Mouse (Mus musculus): ENCODE measurements around the gene Celf2.
"Not testable (repeated sequence)": the region's sequence is repeated elsewhere in the genome, so short reads cannot be mapped to it uniquely, and the experiment has no call there.

The Celf2 gene

DNA sequence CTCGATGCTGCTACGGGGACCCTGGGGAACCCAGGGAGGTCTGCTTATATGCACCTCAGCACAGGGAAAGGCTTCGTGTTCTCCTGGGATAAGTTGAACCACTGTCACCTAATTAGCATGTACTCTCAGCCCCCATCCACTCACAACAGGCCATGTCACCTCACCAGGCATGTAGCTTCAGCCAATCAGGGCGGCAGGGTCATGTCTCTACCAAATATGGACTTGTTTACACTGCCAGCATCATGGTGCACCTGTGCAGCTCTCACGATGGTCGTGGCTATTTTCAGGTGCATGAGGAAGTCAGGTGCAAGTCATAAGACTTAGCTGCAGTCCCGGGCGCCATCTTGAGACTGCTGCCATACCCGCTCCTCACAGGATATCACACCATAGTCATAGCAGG is at the start of gene Celf2:
Celf2 (minus strand) TSS at position 101 of the 400 bp plus-strand sequence.
- not testable (repeated sequence) for DNase-seq (ENCODE audit: low read depth in 1 of 2, low spot score in 2 of 2)

DNA sequence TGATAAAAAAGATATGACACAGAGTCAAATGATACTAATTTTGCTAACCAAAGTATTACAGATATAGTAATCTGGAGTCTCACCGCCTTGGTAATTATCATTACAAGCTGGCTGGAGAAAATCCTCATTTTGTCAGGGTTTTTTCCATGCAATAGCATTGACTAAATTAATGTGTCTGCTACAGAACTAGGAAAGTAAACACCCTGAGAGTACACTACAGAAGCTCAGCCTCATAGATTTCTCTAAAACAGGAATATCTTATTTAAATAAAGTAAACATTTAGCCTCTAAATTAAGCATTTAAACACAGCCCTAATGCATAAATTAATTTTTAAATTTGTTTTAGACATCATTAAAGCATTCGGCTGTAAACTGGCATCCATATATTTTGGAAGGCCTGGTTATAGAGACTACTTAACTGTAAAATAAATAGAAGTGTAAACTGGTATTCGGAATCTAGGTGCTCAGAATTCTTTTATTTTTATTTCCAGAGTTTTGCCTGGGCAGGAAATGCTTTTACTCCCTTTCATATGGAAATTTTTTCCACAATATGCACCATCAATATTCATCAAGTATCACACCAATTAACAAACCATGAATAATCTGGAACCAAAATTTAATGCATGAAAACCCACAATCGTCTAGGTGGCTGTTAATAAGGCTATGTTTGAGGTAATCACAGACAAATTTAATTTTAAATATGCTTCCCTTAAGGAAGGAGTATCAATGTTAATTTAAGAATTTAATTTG is 46.0 kb upstream of the Celf2 start:
- DNase-seq (ENCODE audit: low read depth in 1 of 2, low spot score in 2 of 2) = no peak

DNA sequence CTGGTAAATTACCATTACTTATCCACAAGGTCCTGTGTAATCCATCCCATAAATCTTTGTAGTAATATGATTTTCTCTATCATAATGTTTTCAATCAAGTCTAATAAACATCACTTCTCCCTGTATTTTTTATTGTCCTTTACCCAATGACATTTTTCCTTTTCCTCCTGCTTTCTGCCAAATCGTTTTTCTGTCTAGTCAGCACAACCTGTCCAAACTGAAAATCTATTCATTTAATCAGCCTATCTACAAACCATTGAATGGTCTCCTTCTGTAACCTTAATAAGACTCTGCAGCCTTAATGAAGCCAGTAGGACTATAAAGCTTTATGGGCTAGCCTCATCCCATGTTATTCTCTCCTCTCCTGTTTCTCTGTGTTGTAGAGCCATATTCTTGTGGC is 45.2 kb upstream of the Celf2 start:
- DNase-seq (ENCODE audit: low read depth in 1 of 2, low spot score in 2 of 2) = no peak

DNA sequence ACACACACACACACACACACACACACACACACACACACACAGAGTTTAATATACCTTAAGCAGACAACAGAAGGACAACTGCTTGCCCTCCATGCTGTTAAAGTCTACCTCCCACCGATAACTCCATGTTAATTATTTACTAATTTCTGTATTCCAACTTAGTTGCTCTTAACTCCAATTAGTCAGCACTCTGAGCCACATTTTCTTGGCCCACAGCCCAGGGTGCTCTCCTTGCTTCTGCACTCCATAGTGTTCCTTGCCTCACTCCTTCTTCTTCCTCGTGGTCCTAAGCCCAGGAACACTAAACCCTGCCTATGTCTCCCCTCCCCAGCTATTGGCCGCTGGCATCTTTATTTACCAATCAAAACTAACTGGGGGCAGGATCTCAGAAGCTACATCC is 43.5 kb upstream of the Celf2 start:
- DNase-seq (ENCODE audit: low read depth in 1 of 2, low spot score in 2 of 2) = no peak

DNA sequence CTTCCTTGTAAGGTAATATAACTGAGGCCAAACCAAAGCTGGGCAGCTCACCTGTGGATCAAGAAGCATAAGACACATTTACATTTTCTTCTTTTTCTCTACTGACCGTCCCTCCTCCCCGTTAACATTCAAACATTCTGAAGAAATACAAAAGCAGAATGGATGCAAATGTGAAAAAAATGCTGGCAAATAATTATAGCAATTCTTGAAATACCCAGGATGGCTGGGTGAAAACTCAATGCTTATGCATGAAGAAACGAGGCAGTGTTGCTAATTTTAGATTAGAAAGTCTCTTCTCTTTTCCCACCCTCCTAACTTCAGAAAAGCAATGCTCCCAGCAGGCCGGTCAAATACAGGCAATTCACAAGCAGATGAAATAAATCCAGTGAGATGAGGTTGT is 39.5 kb upstream of the Celf2 start:
- DNase-seq (ENCODE audit: low read depth in 1 of 2, low spot score in 2 of 2) = no peak

DNA sequence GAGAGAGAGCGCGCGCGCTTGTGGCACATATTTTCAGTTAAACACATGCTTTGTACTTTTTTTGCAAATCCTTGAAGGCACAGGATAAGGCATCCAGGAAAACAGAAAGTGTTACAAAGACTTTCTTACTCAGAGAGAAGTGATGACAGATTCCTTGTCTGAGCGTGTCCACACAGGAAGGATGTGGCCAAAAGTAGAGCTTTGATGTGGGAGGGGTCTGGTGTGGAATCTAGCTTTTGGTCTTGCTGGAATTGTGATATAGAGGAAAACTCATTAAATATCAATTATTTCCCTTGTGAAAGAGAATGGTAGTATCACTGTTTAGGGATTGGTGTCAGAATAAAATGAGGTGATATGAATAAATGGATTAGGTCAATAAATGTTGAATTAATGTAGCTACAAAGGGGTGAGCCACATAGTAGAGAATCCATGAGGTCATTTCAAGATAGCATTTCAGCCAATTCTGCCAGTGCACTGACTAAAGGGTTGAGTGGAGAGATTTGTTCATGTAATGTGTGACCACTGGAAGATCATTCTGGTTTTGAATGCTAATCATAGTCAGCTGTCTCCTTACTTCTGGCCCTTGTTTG is 25.3 kb upstream of the Celf2 start:
- no peak for DNase-seq (ENCODE audit: low read depth in 1 of 2, low spot score in 2 of 2)

DNA sequence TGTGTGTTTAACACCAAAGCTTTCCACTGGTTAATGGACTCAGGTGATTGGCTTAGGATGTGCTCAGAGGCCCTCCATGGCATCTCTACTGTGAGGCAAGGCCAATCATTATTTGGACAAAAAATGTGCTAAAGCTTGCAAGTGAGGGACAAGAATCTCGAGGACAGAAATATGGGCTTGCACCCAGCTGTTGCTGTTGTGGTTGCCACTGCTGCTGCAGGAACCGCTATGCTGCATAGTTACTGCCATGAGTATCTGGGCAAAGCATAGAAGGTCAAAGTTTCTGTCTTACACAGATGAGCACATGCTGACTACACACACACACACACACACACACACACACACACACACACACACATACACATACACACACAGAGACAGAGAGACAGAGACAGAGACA is 24.8 kb upstream of the Celf2 start:
- no peak for DNase-seq (ENCODE audit: low read depth in 1 of 2, low spot score in 2 of 2)

DNA sequence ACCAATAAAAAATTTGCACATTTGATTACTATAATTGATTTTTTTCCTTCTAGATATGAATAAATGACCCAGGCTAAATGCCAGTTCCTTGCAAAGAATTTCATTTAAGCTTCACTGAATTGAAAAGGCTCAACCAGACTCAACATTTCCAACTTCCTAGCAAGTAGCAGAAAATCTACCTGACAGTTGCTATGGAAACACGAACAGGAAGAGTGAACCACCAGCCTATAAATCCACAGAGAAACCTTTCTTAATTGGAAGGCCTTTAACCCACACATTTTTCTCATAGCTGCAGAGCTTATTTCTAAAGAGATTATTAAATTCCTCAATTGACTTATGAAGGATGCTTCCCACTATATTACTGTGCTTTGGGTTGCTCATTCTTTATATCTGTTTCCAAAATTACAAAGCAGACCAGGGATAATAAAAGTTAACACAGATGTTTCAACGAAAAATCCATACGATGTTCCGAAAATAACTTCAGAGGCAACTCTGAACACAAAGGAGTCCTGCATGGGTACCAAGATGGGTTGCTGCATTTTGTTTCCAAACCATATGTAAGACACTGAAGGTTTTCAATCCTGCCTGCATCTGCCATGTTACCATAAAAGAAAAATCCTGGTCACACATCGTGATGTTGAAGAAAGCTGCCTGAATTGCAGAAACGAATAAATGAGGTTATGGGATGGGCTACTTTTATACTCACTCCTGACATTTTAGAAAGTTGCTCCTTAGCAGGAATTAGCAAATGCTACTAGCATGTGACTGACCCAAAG is 22.0 kb upstream of the Celf2 start:
- DNase-seq (ENCODE audit: low read depth in 1 of 2, low spot score in 2 of 2) = no peak

DNA sequence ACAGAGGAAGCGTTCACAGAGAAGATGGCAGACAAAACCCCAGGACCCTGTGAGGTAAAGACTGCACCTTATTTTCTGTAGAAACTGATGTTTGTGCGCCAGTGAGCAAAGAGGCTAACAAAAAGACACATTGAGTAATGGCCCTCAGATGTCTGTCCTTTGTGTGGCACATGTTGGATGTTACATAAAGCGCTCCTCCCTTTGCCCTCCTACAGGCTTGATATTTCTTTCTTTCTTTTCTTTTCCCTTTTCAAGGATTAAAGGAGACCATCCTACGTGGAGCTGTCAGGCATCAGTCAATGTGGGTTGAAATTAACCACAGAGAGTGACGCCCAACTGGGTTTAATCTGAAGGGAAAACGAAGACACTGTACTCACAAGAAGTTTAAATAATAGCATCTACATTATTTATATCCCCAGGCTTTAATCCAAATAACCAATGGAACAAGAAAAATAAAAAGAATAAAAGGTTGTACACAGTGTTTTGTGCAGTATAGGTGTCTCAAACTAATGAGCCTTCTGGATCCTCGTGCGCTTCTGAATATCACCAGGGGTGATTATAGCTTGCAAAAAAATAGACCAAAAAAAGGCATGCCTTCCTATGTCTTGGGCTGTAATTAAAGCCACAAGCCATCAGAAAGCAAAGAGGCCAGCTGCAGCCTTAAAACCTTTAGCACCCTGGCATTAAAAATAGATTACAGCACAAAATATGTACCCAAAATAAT is 21.3 kb upstream of the Celf2 start:
- no peak for DNase-seq (ENCODE audit: low read depth in 1 of 2, low spot score in 2 of 2)

DNA sequence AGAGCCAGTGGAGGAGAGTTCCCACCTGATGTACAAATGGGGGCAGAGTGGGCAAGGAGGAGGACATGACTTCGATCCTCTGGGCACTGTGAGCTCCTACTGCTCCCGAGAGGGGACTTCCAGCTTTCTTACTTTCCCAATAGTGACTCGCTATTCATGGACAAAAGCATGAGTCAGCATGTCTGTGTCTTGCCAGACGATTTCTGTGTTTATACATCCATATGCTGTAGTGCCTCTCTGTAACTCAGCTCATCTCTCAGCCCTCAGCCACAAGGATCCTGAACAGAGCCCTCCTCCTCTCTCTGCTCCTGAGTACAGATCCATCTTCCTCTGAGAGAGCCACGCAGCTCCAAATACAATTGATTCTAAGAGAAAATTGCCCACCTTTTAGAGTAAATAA is 20.3 kb upstream of the Celf2 start:
- no peak for DNase-seq (ENCODE audit: low read depth in 1 of 2, low spot score in 2 of 2)

DNA sequence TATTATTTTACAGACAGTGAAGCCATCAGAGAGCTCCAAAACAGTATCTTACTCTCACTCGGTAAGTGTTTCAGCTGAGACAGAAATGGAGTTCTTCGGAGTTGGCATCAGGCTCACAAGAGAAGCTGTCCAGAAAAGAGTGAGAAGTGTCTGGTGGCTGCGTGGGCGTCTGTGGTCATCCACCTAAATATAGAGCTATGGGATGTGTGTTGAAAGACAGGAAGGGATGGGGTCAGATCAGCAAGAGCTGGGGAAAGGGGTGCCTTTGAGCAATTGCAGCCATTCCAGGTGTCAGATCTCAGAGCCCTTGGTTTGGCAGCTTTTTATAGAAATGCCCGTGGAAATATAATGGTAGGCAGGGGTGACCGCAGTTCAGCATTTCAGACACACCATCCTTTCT is 17.3 kb upstream of the Celf2 start:
- DNase-seq (ENCODE audit: low read depth in 1 of 2, low spot score in 2 of 2) = no peak

DNA sequence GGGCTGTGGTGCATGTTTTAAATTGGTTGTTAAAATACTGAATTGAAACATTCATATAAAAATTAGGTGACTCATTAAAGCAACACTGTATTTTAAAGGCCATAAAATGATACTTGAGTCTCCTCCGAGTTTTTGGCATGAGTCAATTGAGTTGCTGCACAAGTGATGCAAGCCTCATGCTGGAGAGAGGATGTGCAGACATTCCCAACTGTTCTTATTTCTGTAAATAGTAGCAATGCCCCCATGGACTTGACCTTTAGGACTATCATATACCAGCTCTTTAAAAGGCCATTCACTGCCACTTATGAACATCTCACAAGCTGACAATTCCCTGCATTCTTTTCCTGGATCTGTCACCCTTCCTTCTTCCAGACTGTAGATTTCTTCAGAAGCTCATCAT is 10.1 kb upstream of the Celf2 start:
- no peak for DNase-seq (ENCODE audit: low read depth in 1 of 2, low spot score in 2 of 2)

DNA sequence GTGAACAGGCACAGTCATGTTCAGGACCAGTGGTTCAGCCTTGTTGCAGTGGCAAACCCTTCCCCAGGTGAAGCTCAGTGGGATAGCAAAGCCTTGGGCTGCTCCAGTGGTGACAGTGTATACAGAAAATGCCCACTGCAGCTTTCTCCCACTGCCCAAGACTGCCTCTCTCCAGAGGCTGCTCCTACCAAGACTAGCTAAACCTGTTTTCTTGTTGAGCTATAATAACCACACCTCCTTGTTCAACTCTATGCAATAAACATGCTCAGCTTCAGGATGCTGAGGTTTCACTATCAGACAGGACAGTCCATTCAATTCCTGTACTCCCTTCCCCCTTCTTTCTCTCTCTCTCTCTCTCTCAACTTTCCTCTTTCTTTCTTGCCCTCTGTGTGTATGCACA is 15.9 kb downstream of the Celf2 start:
- DNase-seq (ENCODE audit: low read depth in 1 of 2, low spot score in 2 of 2) = no peak

DNA sequence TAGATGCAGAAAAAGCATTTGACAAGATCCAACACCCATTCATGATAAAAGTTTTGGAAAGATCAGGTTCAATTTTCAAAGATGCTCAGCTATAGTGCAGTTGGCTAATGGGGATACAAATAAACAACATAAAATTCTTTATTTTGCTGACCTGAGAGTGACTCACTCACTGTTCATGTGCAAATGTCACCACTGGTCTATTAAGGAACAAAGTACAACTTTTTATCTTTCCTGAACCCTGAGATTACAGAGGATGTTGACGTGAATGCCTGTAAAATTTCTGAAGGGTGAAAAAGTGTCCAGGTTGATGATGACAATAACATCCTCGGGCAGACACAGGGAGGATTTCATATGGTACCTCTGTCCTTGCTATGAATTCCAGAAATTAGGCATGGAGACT is 24.4 kb downstream of the Celf2 start:
- no peak for DNase-seq (ENCODE audit: low read depth in 1 of 2, low spot score in 2 of 2)

DNA sequence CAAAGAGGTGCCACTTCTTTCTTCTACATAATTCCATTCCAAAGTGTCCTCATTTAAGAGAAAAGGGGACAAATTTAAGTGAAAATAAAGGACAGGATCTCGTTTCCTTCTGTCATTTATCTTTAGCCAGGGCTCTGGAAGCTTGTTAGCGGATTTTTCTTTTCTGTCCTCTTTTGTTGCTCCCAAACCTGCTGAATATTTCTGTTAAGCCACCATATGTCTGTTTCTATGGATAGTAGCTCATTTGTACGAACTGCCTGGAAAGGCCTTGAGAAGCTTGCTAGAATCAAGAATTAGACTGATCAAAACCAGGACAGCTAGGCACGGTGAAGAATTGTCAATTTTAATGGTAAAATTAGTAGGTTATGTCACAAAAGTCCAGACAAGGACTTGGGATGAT is 27.3 kb downstream of the Celf2 start:
- DNase-seq (ENCODE audit: low read depth in 1 of 2, low spot score in 2 of 2) = no peak

DNA sequence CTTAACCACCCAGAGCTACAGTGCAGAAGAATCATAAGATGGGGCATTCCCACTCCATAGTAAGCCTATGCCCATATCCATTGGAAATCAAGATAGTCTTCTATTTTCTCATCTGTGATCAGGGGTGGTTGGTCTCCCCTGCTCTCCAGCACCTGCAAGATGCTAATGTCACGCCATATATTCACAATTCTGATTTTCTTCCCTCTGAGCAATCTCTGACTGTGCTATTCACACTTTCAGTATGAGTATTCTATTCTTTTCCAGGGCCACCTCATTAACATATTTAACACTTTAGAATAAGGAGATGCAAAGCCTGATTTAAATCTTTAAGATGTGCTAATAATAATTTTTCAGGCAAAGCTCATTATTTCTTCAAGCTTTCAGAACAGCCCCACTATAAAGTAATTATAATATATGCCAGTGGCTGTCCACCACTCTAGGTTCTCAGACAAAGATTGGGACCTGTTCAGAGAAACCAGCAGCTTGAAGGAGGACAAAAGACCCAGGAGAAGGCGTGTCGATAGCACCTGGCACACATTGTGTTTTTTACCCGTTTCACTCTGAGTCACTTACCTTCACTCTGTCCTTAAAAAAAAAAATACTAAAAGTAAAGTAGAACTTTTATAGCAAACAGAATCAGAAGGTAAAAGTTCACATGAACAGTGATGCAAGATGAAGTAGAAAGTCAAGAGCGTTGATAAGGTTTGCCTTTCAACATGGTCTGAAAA is 48.9 kb downstream of the Celf2 start:
- no peak for DNase-seq (ENCODE audit: low read depth in 1 of 2, low spot score in 2 of 2)

DNA sequence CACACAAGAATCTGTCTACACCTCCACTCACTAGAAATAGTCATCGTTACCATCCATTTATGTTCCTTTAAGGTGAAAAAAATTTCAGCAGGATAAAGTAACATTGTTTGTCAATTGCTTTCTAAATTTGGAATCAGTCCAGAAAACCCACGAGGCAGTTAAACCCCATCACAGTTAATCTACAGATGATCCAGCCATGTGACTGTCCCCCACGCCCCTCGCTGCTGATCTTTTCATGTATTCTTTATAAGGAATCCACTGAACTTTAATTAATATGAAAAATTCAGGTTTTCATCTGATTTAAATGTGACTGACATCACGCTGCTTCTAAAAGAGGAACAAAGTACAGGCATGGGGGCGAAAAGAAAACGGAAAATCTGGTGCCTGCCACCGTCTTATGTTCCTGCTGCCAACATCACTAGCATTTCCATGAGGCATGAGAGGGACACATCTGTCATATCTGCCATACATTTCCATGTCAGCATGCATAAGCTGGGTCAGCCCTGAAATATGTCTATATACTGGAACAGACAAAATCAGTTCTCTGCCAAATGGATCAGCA is 70.6 kb downstream of the Celf2 start:
- no peak for DNase-seq (ENCODE audit: low read depth in 1 of 2, low spot score in 2 of 2)

DNA sequence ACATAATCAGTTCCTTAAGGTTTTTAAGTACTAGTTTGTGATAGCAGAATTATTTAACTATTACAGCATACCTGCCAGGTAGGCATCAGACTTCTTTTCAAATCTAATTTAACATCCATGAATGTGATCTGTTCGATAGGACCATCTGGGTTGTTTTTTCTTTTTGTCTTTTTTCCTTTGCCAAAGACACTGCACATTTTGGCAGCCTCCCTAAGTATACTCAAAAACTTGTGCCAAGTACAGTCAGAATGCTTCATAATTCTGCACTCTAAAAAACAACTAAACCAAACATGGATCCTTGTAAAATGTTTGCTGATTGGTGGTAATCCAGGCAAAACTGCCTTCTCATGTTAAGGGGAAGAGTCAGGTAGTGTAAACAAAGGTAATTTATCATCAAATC is 82.9 kb downstream of the Celf2 start:
- no peak for DNase-seq (ENCODE audit: low read depth in 1 of 2, low spot score in 2 of 2)

DNA sequence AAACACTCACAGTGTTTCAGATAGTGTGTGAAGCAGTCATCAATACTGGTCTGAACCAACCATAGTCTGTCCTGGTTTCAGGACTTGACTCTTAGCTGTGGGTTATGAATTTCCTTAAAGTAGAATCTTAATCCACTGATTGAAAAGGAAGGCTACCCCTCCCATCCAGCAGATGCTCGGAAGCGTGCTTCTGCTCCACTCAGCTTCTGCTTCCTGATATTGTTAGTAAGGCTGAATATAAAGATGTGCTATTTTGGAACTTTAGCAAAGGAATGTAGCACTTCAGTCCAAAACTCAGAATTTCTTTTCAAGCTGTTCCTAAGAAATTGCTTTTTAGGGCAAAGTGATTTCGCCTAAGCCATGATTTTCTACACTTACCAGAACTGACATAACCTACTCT is 108.8 kb downstream of the Celf2 start:
- no peak for DNase-seq (ENCODE audit: low read depth in 1 of 2, low spot score in 2 of 2)

DNA sequence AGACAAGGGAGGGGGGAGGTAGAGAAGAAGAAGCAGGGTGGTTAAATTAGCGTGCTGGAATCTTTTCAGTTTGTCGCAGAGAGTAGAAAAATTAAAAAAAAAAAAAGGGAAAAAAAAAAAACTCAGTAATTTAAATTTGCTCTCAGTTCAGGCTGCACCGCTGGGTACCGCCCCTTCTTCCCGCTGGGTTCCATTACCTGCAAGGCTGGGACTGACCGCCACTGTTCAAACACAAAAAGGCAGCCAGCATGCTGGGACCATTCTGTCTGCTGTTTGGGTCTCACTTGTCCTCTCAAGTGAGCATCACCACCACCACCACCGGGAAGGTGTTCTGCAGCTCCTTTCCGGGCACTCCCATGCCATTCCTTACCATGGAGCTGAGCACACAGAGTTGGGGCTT is 113.4 kb downstream of the Celf2 start:
- DNase-seq (ENCODE audit: low read depth in 1 of 2, low spot score in 2 of 2) = no peak

DNA sequence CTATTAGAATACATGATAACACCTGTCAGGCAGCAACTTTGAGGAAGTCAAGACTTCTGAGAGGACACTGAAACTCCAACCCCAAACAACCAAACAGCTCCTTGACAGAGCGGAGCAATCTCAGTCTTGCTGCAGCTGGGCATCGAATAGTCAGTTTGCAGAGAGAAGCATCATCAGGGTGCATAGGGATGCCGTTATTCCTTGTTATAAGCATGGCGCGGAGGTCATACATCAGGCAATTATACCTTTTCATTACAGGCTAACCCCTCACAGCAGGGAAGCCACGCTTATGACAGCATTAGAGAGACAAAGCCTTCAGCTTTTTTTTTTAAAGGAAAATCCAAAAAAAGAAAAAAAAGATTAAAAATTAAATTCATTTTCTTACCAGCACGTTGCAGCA is 113.9 kb downstream of the Celf2 start:
- no peak for DNase-seq (ENCODE audit: low read depth in 1 of 2, low spot score in 2 of 2)

Data from monocyte, adult 2 months (primary cell).